Mouse (Mus musculus): ENCODE results near the gene Noc3l. TPM values are rescaled to one million over a fixed set of nuclear protein-coding genes. Genes with fewer than 3 reads are reported as not detected.
A peak's percentile ranks its signal among the peaks of the same experiment; 100 is the strongest.

The Noc3l gene
- polyA plus RNA-seq, 1 experiment from 2014 or later, result 5.8 TPM

DNA sequence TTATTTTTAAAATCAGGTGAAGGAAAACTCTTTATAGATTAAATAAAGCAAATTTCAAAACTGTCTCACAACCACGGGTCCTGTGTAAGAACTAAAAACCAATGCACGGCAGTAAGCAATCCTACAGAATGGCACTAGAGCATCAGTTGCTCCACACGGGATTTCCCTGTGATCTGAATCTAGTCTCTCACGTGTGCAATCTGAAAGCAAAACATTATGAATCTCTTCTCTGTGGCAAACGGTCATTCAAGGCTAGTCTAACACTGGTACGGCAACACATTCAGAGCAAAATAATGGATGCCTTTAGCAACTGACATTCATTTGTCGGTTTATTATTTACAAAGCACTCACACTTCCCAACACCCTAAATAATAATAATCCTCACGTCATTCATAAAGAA lies 846 bp downstream of the Noc3l start:
- Histone ChIP-seq H3K9me3 (replicated peaks) (no peaks in the 10 kb centered on the region), H3K36me3 (peaks cover 27% of the 10 kb centered on the region), H3K4me3 (replicated peaks) (peak overlapping the region; percentile 84), H3K4me2 (peak overlapping the region; percentile 89), H3K9ac (peak overlapping the region; percentile 88), H3K27ac (peak overlapping the region; percentile 54), H3K4me1 (replicated peaks) (peaks cover 36% of the 10 kb centered on the region), H3K27me3 (no peaks in the 10 kb centered on the region)
- DNase-seq (no peak), ATAC-seq (ENCODE audit: low read depth) (no peak)
- 23% methylated on average over 8 of the region's 8 CpGs for WGBS (ENCODE audit: insufficient replicate concordance)

- no peak for ATAC-seq (ENCODE audit: low read depth)
- Histone ChIP-seq H3K4me3 (replicated peaks) (no peak overlapping the region), H3K9me3 (replicated peaks) (no peaks in the 10 kb centered on the region), H3K9ac (no peak overlapping the region), H3K27ac (no peak overlapping the region), H3K4me1 (replicated peaks) (no peaks in the 10 kb centered on the region), H3K36me3 (peaks cover 79% of the 10 kb centered on the region), H3K27me3 (no peaks in the 10 kb centered on the region), H3K4me2 (no peak overlapping the region)
- 83% methylated on average over 6 of the region's 6 CpGs for WGBS (ENCODE audit: insufficient replicate concordance)
- DNase-seq, result no peak
Measured at GRCm38 (mm10) chr19:38798801-38799200, 20.2 kb downstream of the Noc3l start.

DNA sequence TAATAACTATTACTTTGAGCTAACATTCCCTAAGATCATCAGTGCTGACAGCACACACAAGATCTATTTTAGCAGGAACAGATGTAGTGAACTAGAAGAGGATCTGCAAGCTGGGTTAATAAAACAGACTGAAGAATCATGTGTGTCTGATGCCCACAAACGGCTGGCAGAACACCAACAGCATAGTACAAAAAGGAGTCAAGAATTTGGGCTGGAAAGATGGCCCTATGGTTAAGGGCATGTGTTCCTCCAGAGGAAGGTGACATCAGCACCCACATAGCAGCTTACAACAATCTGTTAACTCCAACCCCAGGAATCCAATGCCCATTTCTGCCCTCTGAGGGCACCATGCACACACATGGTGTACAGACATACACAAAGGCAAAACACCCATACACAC lies 20.7 kb downstream of the Noc3l start:
- H3K27ac ChIP-seq, result no peak overlapping the region
- H3K9me3 ChIP-seq (replicated peaks), result no peaks in the 10 kb centered on the region
- H3K27me3 ChIP-seq, result no peaks in the 10 kb centered on the region
- WGBS (ENCODE audit: insufficient replicate concordance), result 79% methylated on average over 1 of the region's 1 CpGs
- H3K9ac ChIP-seq, result no peak overlapping the region
- H3K4me1 ChIP-seq (replicated peaks), result no peaks in the 10 kb centered on the region
- DNase-seq (no peak), ATAC-seq (ENCODE audit: low read depth) (no peak)
- peaks cover 79% of the 10 kb centered on the region for H3K36me3 ChIP-seq
- H3K4me3 ChIP-seq (replicated peaks), result no peak overlapping the region
- no peak overlapping the region for H3K4me2 ChIP-seq

GRCm38 (mm10) chr19:38796546-38796945 lies 22.5 kb downstream of the Noc3l start:
- ATAC-seq (ENCODE audit: low read depth), result no peak
- Histone ChIP-seq H3K36me3 (peaks cover 79% of the 10 kb centered on the region), H3K9ac (no peak overlapping the region), H3K27me3 (no peaks in the 10 kb centered on the region), H3K4me1 (replicated peaks) (no peaks in the 10 kb centered on the region), H3K4me2 (no peak overlapping the region), H3K27ac (no peak overlapping the region), H3K9me3 (replicated peaks) (no peaks in the 10 kb centered on the region), H3K4me3 (replicated peaks) (no peak overlapping the region)
- 78% methylated on average over 5 of the region's 5 CpGs for WGBS (ENCODE audit: insufficient replicate concordance)
- no peak for DNase-seq

DNA sequence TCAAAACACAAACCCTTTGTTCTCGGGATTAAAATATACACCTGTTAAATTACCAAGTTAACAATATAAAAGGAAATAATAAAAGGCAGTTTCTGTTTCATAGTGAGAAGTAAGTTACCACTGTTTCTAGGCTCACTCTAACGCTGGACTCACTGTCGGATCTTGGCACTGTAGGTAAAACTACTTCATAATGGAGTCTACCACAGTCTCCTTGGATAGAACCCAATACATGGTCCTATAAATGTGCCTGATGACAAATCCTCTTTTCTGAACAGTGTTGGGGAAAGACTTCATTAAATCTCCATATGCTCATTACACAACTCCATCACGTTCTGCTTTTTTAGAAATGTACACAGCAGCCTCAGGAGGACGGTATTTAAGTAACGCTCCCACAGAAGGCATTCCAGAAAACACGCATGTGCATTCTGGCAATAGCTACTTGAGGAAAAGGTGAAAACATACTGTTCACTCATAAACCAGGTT lies 25.4 kb downstream of the Noc3l start:
- no peaks in the 10 kb centered on the region for H3K27me3 ChIP-seq
- no peak overlapping the region for H3K9ac ChIP-seq
- H3K27ac ChIP-seq, result no peak overlapping the region
- 90% methylated on average over 7 of the region's 7 CpGs for WGBS (ENCODE audit: insufficient replicate concordance)
- H3K36me3 ChIP-seq, result peaks cover 91% of the 10 kb centered on the region
- DNase-seq (no peak), ATAC-seq (ENCODE audit: low read depth) (no peak)
- no peak overlapping the region for H3K4me2 ChIP-seq
- no peaks in the 10 kb centered on the region for H3K4me1 ChIP-seq (replicated peaks)
- no peak overlapping the region for H3K4me3 ChIP-seq (replicated peaks)
- H3K9me3 ChIP-seq (replicated peaks), result no peaks in the 10 kb centered on the region

DNA sequence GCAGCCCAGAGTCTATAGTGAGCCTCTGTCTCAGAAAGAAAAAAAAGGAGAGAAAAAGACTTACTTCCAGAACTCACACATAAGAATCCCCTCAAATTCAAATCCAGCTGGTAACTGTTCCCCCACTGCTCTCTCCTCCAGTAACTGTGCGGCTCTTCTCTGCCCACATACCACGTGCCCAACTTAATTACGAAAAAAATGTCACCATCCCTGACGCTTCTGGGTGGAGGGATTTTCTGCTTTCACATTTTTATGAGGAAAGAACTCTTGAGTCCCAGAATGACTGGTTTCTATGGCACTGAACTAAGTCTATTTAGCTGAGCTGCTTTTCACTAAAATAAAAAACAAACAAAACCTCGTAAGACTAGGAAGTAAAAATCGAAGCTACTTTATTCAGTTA lies 31.3 kb downstream of the Noc3l start:
- Histone ChIP-seq H3K27ac (no peak overlapping the region), H3K4me1 (replicated peaks) (no peaks in the 10 kb centered on the region), H3K4me2 (no peak overlapping the region), H3K36me3 (peaks cover 46% of the 10 kb centered on the region), H3K27me3 (no peaks in the 10 kb centered on the region), H3K9me3 (replicated peaks) (no peaks in the 10 kb centered on the region), H3K4me3 (replicated peaks) (no peak overlapping the region), H3K9ac (no peak overlapping the region)
- 84% methylated on average over 6 of the region's 6 CpGs for WGBS (ENCODE audit: insufficient replicate concordance)
- ATAC-seq (ENCODE audit: low read depth), result no peak
- no peak for DNase-seq

- H3K9me3 ChIP-seq (replicated peaks), result no peaks in the 10 kb centered on the region
- 76% methylated on average over 9 of the region's 9 CpGs for WGBS (ENCODE audit: insufficient replicate concordance)
- H3K27me3 ChIP-seq, result no peaks in the 10 kb centered on the region
- ATAC-seq (ENCODE audit: low read depth) (no peak), DNase-seq (no peak)
- H3K4me1 ChIP-seq (replicated peaks), result no peaks in the 10 kb centered on the region
- no peak overlapping the region for H3K4me3 ChIP-seq (replicated peaks)
- no peak overlapping the region for H3K9ac ChIP-seq
- no peak overlapping the region for H3K27ac ChIP-seq
- no peak overlapping the region for H3K4me2 ChIP-seq
- H3K36me3 ChIP-seq, result peaks cover 8% of the 10 kb centered on the region
Measured at GRCm38 (mm10) chr19:38783542-38783941, 35.5 kb downstream of the Noc3l start.

DNA sequence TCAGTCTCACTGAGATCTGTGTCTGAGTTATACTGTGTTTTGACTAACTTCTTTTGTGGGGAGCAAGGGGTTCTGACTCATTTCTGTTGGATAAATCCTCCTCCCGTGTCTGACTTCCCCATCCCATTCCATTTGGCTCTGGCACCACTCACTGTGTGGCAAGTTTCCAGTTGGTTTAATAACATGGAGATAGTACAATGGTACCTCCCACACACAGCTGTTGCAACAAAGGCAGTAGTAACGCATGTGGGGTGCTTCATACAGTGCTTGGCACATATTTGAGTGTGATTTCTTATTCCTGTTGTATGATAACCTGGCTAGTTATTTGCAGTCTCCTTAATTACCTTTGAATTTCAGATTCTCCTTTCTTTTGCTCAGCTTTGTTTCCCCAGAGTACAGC lies 40.2 kb downstream of the Noc3l start:
- WGBS (ENCODE audit: insufficient replicate concordance), result 59% methylated on average over 2 of the region's 2 CpGs
- H3K27ac ChIP-seq, result no peak overlapping the region

DNA sequence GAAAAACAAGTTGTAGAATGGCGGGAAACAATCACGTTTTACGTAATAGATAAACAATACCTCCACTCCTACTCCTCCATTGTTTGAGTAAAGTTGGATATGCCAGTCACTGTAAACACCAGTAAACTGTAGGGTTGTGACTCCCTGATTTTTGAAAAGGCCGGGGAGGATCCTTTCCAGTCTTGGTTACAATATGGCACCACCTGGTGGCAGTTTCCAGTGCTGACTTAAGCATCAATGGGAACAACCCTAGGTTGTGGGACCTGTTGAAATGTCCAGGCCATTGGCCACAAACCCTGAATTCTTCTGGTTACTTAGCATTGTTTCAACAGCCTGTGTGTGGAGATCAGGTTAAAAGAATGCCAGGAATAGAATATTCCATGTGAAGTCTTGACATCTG lies 43.5 kb downstream of the Noc3l start:
- no peak overlapping the region for H3K4me3 ChIP-seq (replicated peaks)
- H3K27me3 ChIP-seq, result no peaks in the 10 kb centered on the region
- no peaks in the 10 kb centered on the region for H3K36me3 ChIP-seq
- ATAC-seq (ENCODE audit: low read depth), result no peak
- H3K4me2 ChIP-seq, result no peak overlapping the region
- no peak for DNase-seq
- no peaks in the 10 kb centered on the region for H3K9me3 ChIP-seq (replicated peaks)
- H3K9ac ChIP-seq, result no peak overlapping the region
- no peaks in the 10 kb centered on the region for H3K4me1 ChIP-seq (replicated peaks)
- H3K27ac ChIP-seq, result no peak overlapping the region
- 53% methylated on average over 4 of the region's 4 CpGs for WGBS (ENCODE audit: insufficient replicate concordance)

More for the DNA sequence above, 40.2 kb downstream of the Noc3l start:
- no peaks in the 10 kb centered on the region for H3K4me1 ChIP-seq (replicated peaks)
- no peaks in the 10 kb centered on the region for H3K9me3 ChIP-seq (replicated peaks)
- H3K27me3 ChIP-seq, result no peaks in the 10 kb centered on the region
- no peak overlapping the region for H3K9ac ChIP-seq
- ATAC-seq (ENCODE audit: low read depth) (no peak), DNase-seq (no peak)
- H3K4me3 ChIP-seq (replicated peaks), result no peak overlapping the region
- H3K36me3 ChIP-seq, result no peaks in the 10 kb centered on the region
- no peak overlapping the region for H3K4me2 ChIP-seq

DNA sequence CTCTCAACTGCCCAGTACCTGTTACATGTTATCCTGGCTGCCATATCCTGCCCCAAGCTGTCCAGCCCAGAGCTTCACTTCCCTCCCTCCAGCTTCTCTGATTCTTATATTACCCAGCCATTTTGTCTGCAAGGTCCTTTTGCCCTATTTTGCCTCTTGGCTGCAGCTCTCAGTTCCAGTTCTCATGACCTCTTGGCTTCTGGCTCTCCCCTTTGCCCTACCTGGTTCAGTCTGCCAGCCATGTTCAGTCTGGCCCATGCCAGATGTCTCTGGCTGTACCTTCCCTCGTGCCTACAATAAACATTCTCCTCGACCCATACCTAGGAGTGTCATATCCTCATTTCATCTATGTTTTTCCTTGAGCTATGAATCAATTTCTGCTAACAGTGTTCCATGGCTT lies 52.7 kb downstream of the Noc3l start:
- Histone ChIP-seq H3K4me2 (no peak overlapping the region), H3K9me3 (replicated peaks) (no peaks in the 10 kb centered on the region), H3K4me1 (replicated peaks) (no peaks in the 10 kb centered on the region), H3K27ac (no peak overlapping the region), H3K36me3 (no peaks in the 10 kb centered on the region), H3K4me3 (replicated peaks) (no peak overlapping the region), H3K9ac (no peak overlapping the region), H3K27me3 (no peaks in the 10 kb centered on the region)
- DNase-seq (no peak), ATAC-seq (ENCODE audit: low read depth) (no peak)
- WGBS (ENCODE audit: insufficient replicate concordance), result 69% methylated on average over 2 of the region's 2 CpGs

GRCm38 (mm10) chr19:38760441-38760840 lies 58.6 kb downstream of the Noc3l start:
- H3K9me3 ChIP-seq (replicated peaks), result no peaks in the 10 kb centered on the region
- DNase-seq (no peak), ATAC-seq (ENCODE audit: low read depth) (no peak)
- 78% methylated on average over 3 of the region's 3 CpGs for WGBS (ENCODE audit: insufficient replicate concordance)
- no peak overlapping the region for H3K4me2 ChIP-seq
- no peaks in the 10 kb centered on the region for H3K36me3 ChIP-seq
- H3K27me3 ChIP-seq, result no peaks in the 10 kb centered on the region
- no peak overlapping the region for H3K4me3 ChIP-seq (replicated peaks)
- H3K9ac ChIP-seq, result no peak overlapping the region
- H3K4me1 ChIP-seq (replicated peaks), result no peaks in the 10 kb centered on the region
- no peak overlapping the region for H3K27ac ChIP-seq

DNA sequence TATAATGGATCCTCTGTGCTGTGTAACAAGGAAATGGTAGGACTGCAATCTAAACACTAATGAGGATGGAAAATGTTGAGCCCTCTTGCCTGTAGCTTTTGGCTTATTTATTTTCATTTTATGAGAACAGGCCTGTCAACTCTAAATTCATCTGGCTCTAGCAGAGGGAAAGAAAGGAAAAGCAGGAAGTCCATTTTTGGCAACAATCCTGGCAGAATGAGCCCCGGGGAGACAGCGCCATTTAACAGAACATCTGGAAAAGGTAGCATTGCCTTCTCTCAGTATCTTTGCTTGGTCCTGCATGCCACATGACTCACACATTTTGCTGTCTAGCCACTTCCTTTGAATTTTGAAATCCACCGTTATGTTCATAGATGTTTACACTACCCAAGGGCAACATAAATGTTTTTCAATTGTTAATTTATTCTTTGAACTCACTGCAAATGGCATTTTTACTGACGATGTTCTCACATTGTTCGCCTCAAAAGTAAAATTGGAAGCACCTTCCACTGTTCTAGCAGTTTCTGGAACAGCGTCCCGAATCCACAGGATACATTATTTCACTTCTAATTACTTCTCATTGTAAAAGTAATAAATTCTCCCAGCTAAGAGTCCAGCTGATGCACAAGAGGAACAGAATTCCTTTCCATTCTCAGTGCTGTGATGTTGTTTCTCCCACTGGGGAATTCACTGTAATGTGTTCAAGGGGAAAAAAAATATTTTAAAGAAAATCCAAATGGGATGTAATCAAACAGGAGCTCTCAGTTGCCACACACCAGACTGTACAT lies 60.2 kb downstream of the Noc3l start:
- no peak overlapping the region for H3K9ac ChIP-seq
- H3K4me2 ChIP-seq, result no peak overlapping the region
- H3K27me3 ChIP-seq, result no peaks in the 10 kb centered on the region
- H3K27ac ChIP-seq, result no peak overlapping the region
- no peak for DNase-seq
- no peak for ATAC-seq (ENCODE audit: low read depth)
- H3K4me3 ChIP-seq (replicated peaks), result no peak overlapping the region
- 62% methylated on average over 7 of the region's 7 CpGs for WGBS (ENCODE audit: insufficient replicate concordance)
- no peaks in the 10 kb centered on the region for H3K4me1 ChIP-seq (replicated peaks)
- no peaks in the 10 kb centered on the region for H3K9me3 ChIP-seq (replicated peaks)
- no peaks in the 10 kb centered on the region for H3K36me3 ChIP-seq

Data from liver, embryonic 13.5 days (tissue).